Mouse (Mus musculus) embryonic stem cell, embryonic (primary cell): Measurements from ENCODE around the gene Pskh1.

Experiments
- CTCF ChIA-PET, 4 experiments: fragments of 300-600 bp in 2 of 4; fragments of 350-600 bp in 2 of 4; sonication (Branson Sonifier 250); formaldehyde crosslinking; loops; one replicate each; lab custom pipeline; 2022; ENCODE audit warnings: inconsistent platforms in 2 of 4; lab: Charles Lee
- POLR2A ChIA-PET, 4 experiments: fragments of 300-600 bp in 2 of 4; fragments of 350-600 bp in 2 of 4; sonication (Branson Sonifier 250); formaldehyde crosslinking; loops; one replicate each; lab custom pipeline; 2022; ENCODE audit warnings: antibody characterized with exemption in 4 of 4, inconsistent platforms in 1 of 4; lab: Charles Lee

The Pskh1 gene

DNA sequence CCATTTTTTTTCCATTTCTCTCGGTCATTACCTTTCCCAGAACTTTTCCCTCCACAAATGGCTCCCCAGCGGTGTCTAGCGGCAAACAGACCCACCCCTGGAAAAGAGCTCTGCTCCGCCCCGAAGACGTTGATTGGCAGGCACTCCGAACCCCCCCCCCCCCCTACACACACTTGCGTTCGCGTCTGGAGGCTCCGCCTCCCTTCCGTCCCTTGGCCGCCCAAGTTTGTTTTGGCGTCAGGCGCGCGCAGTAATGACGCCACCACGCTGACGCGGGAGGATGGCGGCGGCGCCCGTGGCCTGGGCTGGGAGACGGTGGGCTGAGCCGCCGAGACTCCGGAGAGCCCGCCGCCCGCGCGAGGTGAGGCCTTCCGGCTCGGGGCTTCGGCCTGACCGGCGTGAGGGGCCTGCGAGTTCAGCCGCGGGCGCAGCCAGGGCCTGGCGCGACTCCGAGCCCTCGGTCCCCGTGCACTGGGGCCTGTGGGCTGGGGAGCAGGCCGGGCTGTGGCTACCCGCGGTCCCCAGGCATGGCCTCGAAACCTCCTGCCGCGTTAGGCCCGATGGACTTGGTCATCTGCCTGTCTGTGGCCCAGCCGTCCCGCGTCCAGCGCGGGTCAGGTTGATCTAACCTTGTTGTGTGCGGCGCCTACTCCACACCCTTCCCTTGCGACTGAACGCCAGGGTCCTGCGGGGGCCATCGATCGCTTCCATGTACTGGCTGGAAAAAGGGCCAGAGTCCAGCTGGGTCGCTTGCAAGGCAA is at the start of gene Pskh1:
TSS of gene Pskh1 (plus strand) at position 262 of the 761 bp plus-strand sequence.
- CTCF ChIA-PET = interaction anchor here (0.5 to 2.4 kb wide), 25 partner anchors 10 to 515 kb away, joined by 3 to 15 read pairs (median 3); partner anchors contain the start of genes Ctcf (in 1 of the 4), Nutf2 (in 1 of the 4) and Zfp90 (in 1 of the 4)
- POLR2A ChIA-PET = interaction anchor here (0.5 to 4.4 kb wide), 110 partner anchors 8 to 1407 kb away, joined by 3 to 41 read pairs (median 4); partner anchors contain the start of genes Nutf2 (in 4 of the 4), Ranbp10 (in 3 of the 4), Acd (in 2 of the 4) and Ddx28 (in 2 of the 4)

DNA sequence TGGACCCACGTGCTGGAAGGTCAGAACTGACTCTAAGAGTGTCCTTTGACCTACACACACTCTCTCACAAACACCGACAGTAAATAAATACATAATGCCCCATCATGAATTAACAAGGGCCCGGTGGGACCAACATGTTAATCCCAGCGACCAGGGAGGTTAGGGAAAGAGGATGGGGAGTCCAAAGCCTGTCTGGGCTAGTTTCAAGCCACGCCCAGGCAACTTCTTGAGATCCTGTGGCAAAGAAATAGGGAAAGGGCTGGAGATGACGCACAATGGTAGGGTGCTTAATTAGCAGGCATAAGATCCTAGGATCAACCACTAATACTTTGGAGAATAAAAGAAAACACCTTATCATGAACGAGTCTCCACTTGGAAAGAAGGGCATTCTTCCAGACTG is 49.6 kb upstream of the Pskh1 start:
- ChIA-PET CTCF (no interaction called here), POLR2A (interaction anchor here in 2 of 4 experiments (0.5 to 2.8 kb wide), 14 partner anchors 9 to 714 kb away, joined by 3 to 45 read pairs (median 6); partner anchors contain the start of genes Nutf2 (in 2 of the 2), Pskh1 (in 1 of the 2), Ranbp10 (in 1 of the 2) and Tsnaxip1 (in 1 of the 2))

DNA sequence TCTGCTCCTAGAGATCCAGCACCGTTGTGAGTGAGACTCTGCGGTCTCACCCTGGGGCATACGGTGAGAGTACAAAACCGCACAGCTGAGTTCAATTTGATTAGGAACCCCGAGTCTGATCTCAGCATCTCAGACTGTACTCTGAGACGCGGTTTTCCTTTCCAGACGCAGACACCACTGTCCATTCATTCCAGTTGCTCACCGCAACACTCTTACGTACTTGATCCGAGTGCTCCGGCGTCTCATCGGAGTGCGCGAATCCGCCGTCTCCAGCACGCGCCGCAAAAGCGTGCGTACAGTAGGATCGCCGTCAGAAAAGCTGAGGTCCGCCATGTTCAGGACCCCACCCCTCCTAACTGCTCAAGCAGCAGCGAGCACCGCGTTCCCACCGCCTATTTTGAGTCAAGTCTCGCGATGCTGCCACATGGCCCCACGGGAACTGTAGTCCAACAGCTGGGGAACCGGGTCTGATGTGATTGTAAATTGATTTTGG is 48.5 kb upstream of the Pskh1 start:
- CTCF ChIA-PET = interaction anchor here in 2 of 4 experiments (0.6 to 1.1 kb wide), 3 partner anchors 9 to 147 kb away, joined by 3 to 5 read pairs (median 4); partner anchors contain the start of gene Nutf2 (in 1 of the 2)
- POLR2A ChIA-PET = interaction anchor here (0.5 to 2.8 kb wide), 36 partner anchors 8 to 942 kb away, joined by 3 to 45 read pairs (median 3); partner anchors contain the start of genes Nutf2 (in 3 of the 4), Ranbp10 (in 3 of the 4), Tsnaxip1 (in 2 of the 4) and Edc4 (in 1 of the 4)

DNA sequence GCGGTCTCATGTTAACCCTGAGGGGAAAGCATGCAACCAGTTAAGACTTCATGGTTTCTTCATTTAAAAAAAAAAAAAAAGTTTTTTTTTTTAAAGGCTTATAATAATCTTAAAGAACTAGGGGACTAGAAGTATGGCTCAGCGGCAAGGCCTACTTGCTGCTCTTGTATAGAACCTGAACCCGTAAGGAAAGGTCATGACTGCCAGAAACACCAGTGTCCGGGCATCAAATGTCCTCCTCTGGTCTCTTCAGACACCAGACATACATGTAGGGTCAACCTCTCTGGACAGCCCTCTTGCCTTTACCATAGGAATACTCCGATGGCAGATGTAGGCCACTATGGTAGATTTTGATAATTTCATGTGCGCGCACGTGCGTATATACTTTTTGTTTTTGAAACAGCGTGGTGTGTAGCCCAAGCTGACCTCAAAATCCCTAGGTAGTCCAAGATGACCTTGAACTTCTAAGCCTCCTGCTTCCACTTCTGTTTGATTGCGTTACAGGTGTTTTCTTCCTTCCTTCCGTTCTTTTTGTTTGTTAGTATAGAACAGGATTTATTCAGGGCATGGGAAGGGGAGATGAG is 48.0 kb upstream of the Pskh1 start:
- ChIA-PET CTCF (interaction anchor here in 1 of 4 experiments (1.0 to 1.1 kb wide), 2 partner anchors 8 to 17 kb away, joined by 4 to 5 read pairs; partner anchors contain the start of gene Nutf2), POLR2A (interaction anchor here (0.5 to 2.8 kb wide), 35 partner anchors 8 to 941 kb away, joined by 3 to 45 read pairs (median 3); partner anchors contain the start of genes Nutf2 (in 3 of the 4), Ranbp10 (in 3 of the 4), Tsnaxip1 (in 2 of the 4) and Edc4 (in 1 of the 4))

DNA sequence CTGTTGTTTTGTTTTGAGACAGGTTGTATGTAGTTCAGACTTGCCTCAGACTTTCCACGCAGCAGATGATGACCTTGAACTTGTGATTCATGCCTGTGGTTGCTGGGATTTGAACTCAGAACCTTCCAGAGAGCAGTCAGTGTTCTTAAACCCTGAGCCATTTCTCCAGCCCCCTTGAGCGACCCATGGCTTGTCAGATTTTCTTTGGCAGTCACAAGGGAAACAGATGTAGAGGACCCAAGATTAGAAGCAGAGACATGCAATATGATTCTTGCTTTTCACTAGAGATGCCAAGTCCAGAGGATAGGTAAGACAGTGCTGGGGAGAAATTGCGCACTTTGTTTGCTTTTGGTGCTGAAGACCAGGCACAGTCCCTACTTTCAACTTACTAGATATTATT is 47.1 kb upstream of the Pskh1 start, which contains the start of gene Cenpt:
TSS of gene Cenpt (minus strand) at position 101 of the 400 bp plus-strand sequence.
- ChIA-PET CTCF (no interaction called here), POLR2A (interaction anchor here in 2 of 4 experiments (0.7 kb wide), 2 partner anchors 105 to 264 kb away, joined by 3 to 12 read pairs; no protein-coding TSS in a partner anchor)

DNA sequence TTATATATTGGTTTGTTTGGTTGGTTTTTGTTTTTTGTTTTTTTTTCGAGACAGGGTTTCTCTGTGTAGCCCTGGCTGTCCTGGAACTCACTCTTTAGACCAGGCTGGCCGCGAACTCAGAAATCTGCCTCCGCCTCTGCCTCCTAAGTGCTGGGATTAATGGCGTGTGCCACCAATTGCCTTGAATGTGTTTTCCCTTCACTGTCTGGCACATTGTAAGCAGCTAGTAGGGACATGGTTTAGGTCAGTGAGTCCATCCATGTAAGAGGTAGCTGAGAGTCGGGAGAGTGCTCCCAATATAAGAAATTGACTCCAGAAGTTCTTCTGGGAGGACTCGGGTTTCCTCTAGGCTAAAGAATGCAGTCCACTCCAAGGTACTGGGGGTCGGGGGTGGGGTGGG is 45.9 kb upstream of the Pskh1 start:
- POLR2A ChIA-PET = interaction anchor here (0.6 to 3.6 kb wide), 44 partner anchors 10 to 1594 kb away, joined by 3 to 37 read pairs (median 4); partner anchors contain the start of genes Ranbp10 (in 3 of the 4), Tsnaxip1 (in 3 of the 4), Pskh1 (in 2 of the 4) and Acd (in 1 of the 4)
- CTCF ChIA-PET = interaction anchor here (0.6 to 2.4 kb wide), 26 partner anchors 8 to 371 kb away, joined by 3 to 28 read pairs (median 4); partner anchors contain the start of genes Ranbp10 (in 2 of the 4), Ddx28 (in 1 of the 4), Nrn1l (in 1 of the 4) and Tsnaxip1 (in 1 of the 4)

DNA sequence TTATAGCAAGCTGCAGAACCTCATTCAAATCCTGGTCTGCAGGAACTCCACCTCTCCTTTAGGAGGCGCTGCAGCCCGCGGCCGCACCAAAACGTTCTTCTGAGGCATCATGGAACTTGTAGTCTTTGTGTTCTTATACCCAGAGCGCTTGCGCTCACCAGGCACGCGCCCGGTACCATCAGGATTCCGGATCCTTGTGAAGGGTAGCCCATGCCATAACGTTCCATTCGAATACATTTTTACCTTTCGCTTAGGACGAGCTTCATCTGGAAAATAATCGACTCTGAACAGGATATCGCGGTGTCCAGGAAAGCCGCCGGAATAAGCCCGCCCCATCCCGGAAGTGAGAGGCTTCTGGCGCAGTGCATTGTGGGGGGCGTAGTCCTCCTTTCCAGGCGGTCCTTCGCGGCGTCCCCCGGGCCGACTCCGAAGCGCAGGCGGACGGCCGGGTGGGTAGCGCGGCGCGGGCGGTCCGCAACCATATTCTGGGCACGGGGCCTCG is 45.5 kb upstream of the Pskh1 start, which contains the start of gene Thap11:
TSS of gene Thap11 (plus strand) at position 418 of the 502 bp plus-strand sequence.
- ChIA-PET CTCF (interaction anchor here (0.6 to 2.4 kb wide), 27 partner anchors 8 to 371 kb away, joined by 3 to 28 read pairs (median 4); partner anchors contain the start of genes Ranbp10 (in 2 of the 4), Ddx28 (in 1 of the 4), Nrn1l (in 1 of the 4) and Tsnaxip1 (in 1 of the 4)), POLR2A (interaction anchor here (0.6 to 3.6 kb wide), 49 partner anchors 9 to 1593 kb away, joined by 3 to 37 read pairs (median 4); partner anchors contain the start of genes Ranbp10 (in 3 of the 4), Tsnaxip1 (in 3 of the 4), Gfod2 (in 2 of the 4) and Pskh1 (in 2 of the 4))

DNA sequence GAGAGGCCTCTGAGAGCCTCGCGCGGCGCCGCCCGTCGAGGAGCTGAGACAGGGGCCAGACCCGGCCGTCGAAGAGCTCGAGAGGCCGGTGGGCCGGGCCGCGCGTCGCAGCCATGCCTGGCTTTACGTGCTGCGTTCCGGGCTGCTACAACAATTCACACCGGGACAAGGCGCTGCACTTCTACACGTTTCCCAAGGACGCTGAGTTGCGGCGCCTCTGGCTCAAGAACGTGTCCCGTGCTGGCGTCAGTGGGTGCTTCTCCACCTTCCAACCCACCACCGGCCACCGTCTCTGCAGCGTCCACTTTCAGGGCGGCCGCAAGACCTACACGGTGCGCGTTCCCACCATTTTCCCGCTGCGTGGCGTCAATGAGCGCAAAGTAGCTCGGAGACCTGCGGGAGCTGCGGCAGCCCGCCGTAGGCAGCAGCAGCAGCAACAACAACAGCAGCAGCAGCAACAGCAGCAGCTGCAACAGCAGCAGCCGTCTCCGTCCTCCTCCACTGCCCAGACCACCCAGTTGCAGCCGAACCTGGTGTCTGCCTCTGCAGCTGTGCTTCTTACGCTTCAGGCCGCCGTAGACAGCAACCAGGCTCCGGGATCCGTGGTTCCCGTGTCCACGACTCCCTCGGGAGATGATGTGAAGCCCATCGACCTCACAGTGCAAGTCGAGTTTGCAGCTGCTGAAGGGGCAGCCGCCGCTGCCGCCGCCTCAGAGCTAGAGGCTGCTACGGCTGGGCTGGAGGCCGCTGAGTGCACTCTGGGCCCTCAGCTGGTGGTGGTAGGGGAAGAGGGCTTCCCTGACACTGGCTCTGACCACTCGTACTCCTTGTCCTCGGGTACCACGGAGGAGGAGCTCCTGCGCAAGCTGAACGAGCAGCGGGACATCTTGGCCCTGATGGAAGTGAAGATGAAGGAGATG is 44.7 kb upstream of the Pskh1 start:
- ChIA-PET CTCF (interaction anchor here (0.9 to 2.4 kb wide), 15 partner anchors 8 to 300 kb away, joined by 3 to 28 read pairs (median 4); partner anchors contain the start of genes Enkd1 (in 1 of the 4), Ranbp10 (in 1 of the 4) and Tsnaxip1 (in 1 of the 4)), POLR2A (interaction anchor here (0.5 to 3.6 kb wide), 45 partner anchors 9 to 313 kb away, joined by 3 to 37 read pairs (median 4); partner anchors contain the start of genes Ranbp10 (in 3 of the 4), Pskh1 (in 2 of the 4), Tsnaxip1 (in 2 of the 4) and Acd (in 1 of the 4))

DNA sequence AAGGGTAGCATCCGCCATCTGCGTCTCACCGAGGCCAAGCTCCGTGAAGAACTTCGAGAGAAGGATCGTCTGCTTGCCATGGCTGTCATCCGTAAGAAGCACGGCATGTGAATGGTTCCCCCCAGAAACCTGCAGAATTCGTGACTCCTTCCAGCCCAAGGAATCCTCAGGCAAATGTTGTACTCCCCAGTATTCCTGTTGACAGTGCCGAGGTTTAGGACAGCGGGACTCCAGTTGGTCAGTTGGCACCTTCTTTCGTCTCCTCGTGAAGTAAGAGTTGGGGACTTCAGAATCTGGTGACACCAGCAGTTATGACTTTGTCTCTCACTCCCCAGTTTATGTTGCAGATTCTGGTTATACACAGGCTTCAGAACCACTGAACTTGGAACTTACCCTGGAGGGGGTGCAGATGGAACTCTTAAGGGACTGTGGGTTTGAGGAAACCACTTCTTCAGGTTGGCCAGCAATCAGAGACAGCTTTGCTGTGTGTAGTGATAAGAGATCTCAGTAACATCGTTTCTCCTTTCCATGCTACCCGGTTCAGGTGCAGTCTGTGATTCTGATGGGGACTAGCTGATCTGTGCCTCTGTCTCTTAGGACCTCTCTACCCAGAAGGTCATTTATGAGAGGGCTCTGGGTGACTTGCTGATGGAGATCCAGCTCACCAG is 43.9 kb upstream of the Pskh1 start:
- CTCF ChIA-PET = interaction anchor here in 2 of 4 experiments (0.7 to 2.4 kb wide), 5 partner anchors 10 to 259 kb away, joined by 3 to 28 read pairs (median 4); partner anchors contain the start of gene Enkd1 (in 1 of the 2)

DNA sequence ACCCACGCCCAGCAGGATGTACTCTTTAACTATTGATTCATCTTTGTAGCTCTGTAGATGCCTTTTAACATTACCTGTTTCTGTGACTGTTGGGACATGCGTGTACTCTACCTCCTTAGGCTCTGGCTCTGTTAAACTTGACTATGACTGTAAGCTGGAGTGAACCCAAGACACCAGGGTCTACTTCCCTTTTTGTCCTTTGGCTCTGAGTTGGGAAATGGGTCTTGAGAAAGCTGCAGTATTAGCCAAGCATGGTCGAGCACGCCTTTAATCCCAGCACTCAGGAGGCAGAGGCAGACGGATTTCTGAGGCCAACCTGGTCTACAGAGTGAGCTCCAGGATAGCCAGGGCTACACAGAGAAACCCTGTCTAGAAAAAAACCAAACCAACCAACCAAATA is 41.7 kb upstream of the Pskh1 start:
- ChIA-PET CTCF (interaction anchor here in 2 of 4 experiments (0.6 to 1.0 kb wide), 3 partner anchors 23 to 153 kb away, joined by 3 to 9 read pairs (median 6); partner anchors contain the start of gene Ddx28 (in 1 of the 2)), POLR2A (interaction anchor here in 3 of 4 experiments (0.6 to 4.7 kb wide), 10 partner anchors 9 to 135 kb away, joined by 3 to 58 read pairs (median 7); partner anchors contain the start of genes Edc4 (in 2 of the 3), Gfod2 (in 1 of the 3) and Pskh1 (in 1 of the 3))

More for the DNA sequence above, 43.9 kb upstream of the Pskh1 start:
- POLR2A ChIA-PET = interaction anchor here in 3 of 4 experiments (0.6 to 3.6 kb wide), 21 partner anchors 9 to 281 kb away, joined by 3 to 37 read pairs (median 5); partner anchors contain the start of genes Pskh1 (in 2 of the 3), Ranbp10 (in 2 of the 3), Edc4 (in 1 of the 3) and Gfod2 (in 1 of the 3)

DNA sequence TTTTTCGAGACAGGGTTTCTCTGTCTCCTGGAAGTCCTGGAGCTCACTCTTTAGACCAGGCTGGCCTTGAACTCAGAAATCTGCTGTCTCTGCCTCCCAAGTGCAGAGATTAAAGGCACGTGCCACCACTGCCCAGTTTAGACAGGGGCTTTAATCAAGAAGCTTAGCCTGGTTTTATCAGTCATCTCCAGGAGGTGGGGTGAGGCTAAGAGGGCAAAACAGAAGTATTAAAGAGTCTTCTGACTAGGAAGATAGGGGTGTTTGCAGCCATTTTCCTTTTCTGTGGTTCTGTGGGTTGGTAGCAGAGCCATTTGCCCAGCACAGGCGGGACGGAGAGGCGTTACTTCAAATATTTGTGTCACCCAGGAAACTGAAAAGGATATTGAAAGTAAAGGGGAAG is 40.9 kb upstream of the Pskh1 start:
- POLR2A ChIA-PET = interaction anchor here in 3 of 4 experiments (0.5 to 4.7 kb wide), 33 partner anchors 8 to 224 kb away, joined by 3 to 58 read pairs (median 6); partner anchors contain the start of genes Ranbp10 (in 3 of the 3), Tsnaxip1 (in 3 of the 3), Edc4 (in 2 of the 3) and Acd (in 1 of the 3)

DNA sequence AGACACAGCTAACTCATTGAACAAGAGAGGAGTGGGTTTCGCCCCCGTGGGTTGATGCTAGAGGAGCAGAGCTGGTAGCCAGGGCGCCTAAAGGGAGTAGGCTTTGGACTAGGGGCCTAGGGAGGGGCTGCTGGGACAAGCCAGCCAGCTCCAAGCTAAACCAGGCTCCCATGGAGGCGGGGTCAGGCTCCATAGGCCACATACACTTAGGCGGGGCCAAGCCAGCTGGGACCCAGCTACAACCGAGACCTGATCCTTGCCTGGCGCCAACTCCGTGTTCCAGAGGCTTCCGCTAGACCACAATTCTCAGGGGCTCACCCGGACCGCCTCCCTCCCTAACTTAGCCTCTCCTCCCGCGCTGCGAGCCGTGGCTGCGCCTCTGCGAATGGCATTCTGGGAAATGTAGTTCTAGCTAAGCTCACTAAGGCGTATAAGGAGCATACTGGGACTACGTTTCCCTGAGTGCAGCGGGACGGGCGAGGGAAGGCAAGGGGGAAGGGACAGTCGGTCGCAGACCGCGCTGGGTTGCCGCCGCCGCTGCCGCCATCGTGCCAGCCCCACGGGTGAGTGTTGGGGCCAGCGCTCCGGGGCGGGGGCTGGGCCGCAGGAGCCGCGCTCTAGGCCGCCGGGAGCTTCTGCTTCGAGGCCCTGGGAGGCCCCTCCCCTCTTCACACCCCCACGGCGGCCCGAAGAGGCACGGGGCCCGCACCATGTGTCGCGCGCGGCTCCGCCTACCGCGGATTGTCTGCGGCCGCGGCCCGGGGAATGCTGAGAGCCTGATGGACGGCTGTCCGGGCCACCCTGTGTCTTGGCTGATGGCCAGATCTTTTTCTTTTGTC is 39.9 kb upstream of the Pskh1 start, which contains the start of gene Nutf2:
TSS of gene Nutf2 (plus strand) at position 438 of the 839 bp plus-strand sequence.
- CTCF ChIA-PET = interaction anchor here in 2 of 4 experiments (0.6 to 1.6 kb wide), 11 partner anchors 9 to 345 kb away, joined by 3 to 7 read pairs (median 3); partner anchors contain the start of genes Nrn1l (in 2 of the 2), Agrp (in 1 of the 2), Ctcf (in 1 of the 2) and Pskh1 (in 1 of the 2)
- POLR2A ChIA-PET = interaction anchor here (0.5 to 4.7 kb wide), 87 partner anchors 9 to 555 kb away, joined by 3 to 58 read pairs (median 4); partner anchors contain the start of genes Pskh1 (in 4 of the 4), Edc4 (in 3 of the 4), Ranbp10 (in 3 of the 4) and Tsnaxip1 (in 3 of the 4)

More for the DNA sequence above, 40.9 kb upstream of the Pskh1 start:
- CTCF ChIA-PET = interaction anchor here in 2 of 4 experiments (0.6 to 1.2 kb wide), 4 partner anchors 24 to 152 kb away, joined by 3 to 9 read pairs (median 4); partner anchors contain the start of genes Ddx28 (in 1 of the 2) and Nrn1l (in 1 of the 2)

DNA sequence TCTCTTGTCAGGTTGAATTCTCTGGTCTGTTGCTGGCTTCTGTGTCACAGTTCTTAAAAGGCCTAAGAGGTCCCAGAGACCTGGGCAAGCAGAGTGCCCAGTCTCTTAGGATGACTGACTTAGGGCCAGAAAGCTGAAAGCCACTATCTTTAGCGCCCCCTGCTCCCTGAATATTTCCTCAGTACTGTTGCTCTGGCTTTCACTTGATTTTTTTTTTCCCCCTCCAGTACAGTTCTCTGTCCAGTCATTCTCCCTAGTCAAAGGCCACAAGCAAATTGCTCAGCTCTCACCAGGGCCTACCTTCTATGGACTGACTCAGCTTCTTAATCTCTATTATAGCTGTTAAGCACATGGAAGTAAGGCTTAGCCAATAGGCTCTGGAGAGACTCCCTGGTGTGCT is 38.3 kb upstream of the Pskh1 start:
- ChIA-PET CTCF (interaction anchor here in 3 of 4 experiments (0.6 to 1.2 kb wide), 4 partner anchors 27 to 933 kb away, joined by 3 to 5 read pairs (median 4); no protein-coding TSS in a partner anchor), POLR2A (interaction anchor here in 2 of 4 experiments (0.5 to 4.7 kb wide), 25 partner anchors 9 to 390 kb away, joined by 3 to 58 read pairs (median 6); partner anchors contain the start of genes Acd (in 2 of the 2), Edc4 (in 2 of the 2), Pard6a (in 2 of the 2) and Pskh1 (in 2 of the 2))
